Mouse (Mus musculus) spleen, adult 2 months (tissue): ENCODE measurements around the gene Tmco4. TPM values are rescaled to one million over a fixed set of nuclear protein-coding genes. Genes with fewer than 3 reads are reported as not detected.

Experiments
- DNase-seq, 2 experiments: peaks; one replicate each; pipeline versions ENCODE4 v3.0.0 to v3.0.0-alpha.2; 2012 to 2021; ENCODE audit warnings: low spot score in 2 of 2, low read depth in 1 of 2
- H3K27ac ChIP-seq: fragments of 200-500 bp; 2 replicates; pipeline ENCODE4 v1.5.1; 2012; ENCODE audit warnings: low read length, inconsistent platforms; ENCODE audit not compliant: insufficient read depth
- H3K27me3 ChIP-seq: fragments of 200-500 bp; 2 replicates; pipeline ENCODE4 v1.6.1; 2012; ENCODE audit warnings: mild to moderate bottlenecking, moderate library complexity, low read length, inconsistent platforms; ENCODE audit not compliant: control insufficient read depth, insufficient read depth
- H3K36me3 ChIP-seq: fragments of 200-500 bp; 2 replicates; pipeline ENCODE4 v1.6.1; 2012; ENCODE audit warnings: mild to moderate bottlenecking, low read length, inconsistent platforms; ENCODE audit not compliant: control insufficient read depth, insufficient read depth
- H3K4me1 ChIP-seq: fragments of 200-500 bp; 2 replicates; pipeline ENCODE4 v1.6.1; 2011; ENCODE audit warnings: inconsistent platforms; ENCODE audit not compliant: control insufficient read depth, insufficient read depth, insufficient read length
- H3K4me3 ChIP-seq: fragments of 200-500 bp; 2 replicates; pipeline ENCODE4 v1.5.1; 2011; ENCODE audit warnings: mild to moderate bottlenecking, inconsistent platforms; ENCODE audit not compliant: insufficient read depth, insufficient read length; ENCODE audit errors: extremely low read depth
- CTCF ChIP-seq: fragments of 200-500 bp; IDR thresholded peaks from 2 replicates; pipeline ENCODE4 v1.5.1; 2011; ENCODE audit warnings: mild to moderate bottlenecking, inconsistent platforms; ENCODE audit not compliant: insufficient read depth, insufficient read length, insufficient replicate concordance; ENCODE audit errors: extremely low read depth
- POLR2A ChIP-seq: fragments of 200-500 bp; IDR thresholded peaks from 2 replicates; pipeline ENCODE4 v1.6.1; 2011; ENCODE audit warnings: low read depth, low read length, inconsistent platforms
- WGBS: fragments of 180-500 bp; shearing (Covaris S2); methylation state at CpG from one replicate; pipeline ENCODE4 v1.1.7; 2018; 5-methylcytosine and 5-hydroxymethylcytosine counted together
- polyA plus RNA-seq: library from polyadenylated mRNA; depleted of rRNA; stranded (reverse); fragments of >200 nt; gene quantifications from 2 replicates; pipeline ENCODE4 v1.2.3, GENCODE M21; 2012; rRNA removed

Tmco4 gene
- polyA plus RNA-seq, 1 experiment, result 18.4 TPM

DNA sequence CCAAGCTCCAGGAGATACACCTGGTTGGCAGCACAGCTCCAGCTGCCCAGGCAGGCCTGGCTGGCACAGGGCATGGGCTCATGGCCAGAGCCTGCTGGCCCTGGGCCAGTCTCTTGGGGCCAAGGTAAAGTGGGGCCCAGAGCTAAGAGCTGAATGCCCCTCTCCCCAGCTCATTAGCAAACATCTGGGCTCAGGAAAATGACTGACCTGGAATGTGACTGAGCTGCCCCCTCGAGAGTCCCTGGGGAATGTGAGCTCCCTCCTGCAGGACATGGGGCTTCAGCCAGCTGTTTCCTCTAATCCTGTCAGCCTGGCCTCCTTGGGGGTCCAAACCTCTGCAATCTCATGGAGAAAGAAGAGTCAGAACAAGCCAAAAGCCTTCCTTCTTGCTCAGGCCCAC lies 122.7 kb downstream of the Tmco4 start:
- no peak overlapping the region for H3K4me3 ChIP-seq
- H3K27me3 ChIP-seq, result peaks cover 16% of the 10 kb centered on the region
- no peak for TF ChIP-seq POLR2A
- TF ChIP-seq CTCF, result no peak
- H3K36me3 ChIP-seq, result no peaks in the 10 kb centered on the region
- 73% methylated on average over 1 of the region's 1 CpGs for WGBS
- no peak overlapping the region for H3K27ac ChIP-seq
- no peaks in the 10 kb centered on the region; the same call in 1 of the 2 replicates for H3K4me1 ChIP-seq
- no peak for DNase-seq

DNA sequence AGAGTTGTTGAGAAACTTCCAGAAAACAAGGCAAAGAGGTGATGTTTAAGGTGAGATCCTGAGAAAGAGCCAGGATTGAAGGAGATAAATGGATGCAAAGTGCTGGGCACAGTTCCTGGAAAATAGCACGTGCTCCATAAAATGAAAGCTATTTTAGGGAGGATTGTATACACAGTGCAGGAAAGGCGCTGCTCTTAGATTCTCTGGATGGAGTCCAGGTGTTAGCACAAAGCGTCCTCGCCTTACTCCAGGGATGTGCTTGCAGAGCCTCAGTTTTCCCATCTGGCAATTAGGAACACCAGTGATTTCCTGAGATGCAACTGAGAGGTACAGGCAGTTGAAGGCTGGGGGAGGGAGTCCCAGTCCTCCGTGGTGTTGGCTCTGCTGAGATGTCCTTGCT lies 123.5 kb downstream of the Tmco4 start:
- no peak for DNase-seq
- peaks cover 16% of the 10 kb centered on the region for H3K27me3 ChIP-seq
- H3K27ac ChIP-seq, result no peak overlapping the region
- H3K4me3 ChIP-seq, result no peak overlapping the region
- H3K4me1 ChIP-seq, result no peaks in the 10 kb centered on the region; the same call in 1 of the 2 replicates
- H3K36me3 ChIP-seq, result no peaks in the 10 kb centered on the region
- TF ChIP-seq POLR2A, result no peak
- no peak for TF ChIP-seq CTCF
- WGBS, result 77% methylated on average over 5 of the region's 5 CpGs

GRCm38 (mm10) chr4:139100326-139100725 lies 127.6 kb downstream of the Tmco4 start:
- Histone ChIP-seq H3K27ac (no peak overlapping the region), H3K4me1 (no peaks in the 10 kb centered on the region), H3K36me3 (peaks cover 10% of the 10 kb centered on the region), H3K4me3 (no peak overlapping the region), H3K27me3 (no peaks in the 10 kb centered on the region)
- 95% methylated on average over 8 of the region's 8 CpGs for WGBS
- TF ChIP-seq CTCF, result no peak
- TF ChIP-seq POLR2A, result no peak
- DNase-seq, result no peak

DNA sequence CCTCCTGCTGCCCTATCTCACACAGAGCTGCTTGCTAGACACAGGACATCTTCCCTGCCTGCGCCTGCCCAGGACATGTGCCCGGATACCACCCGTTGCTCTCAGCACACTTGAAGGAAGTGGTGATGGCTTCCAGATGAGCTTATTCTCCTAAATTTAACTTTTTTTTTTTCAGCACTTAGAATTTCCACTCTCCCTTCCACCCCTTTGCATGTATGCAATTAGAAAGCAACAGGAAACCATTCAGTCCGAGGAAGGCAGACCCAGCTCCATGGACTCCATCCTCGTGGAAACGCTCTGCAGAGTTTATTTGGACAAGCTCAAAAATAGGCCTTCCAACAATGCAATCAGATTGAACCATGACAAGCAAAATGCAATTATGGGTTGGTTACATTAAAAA lies 128.9 kb downstream of the Tmco4 start:
- Histone ChIP-seq H3K36me3 (peaks cover 10% of the 10 kb centered on the region), H3K27ac (no peak overlapping the region), H3K27me3 (no peaks in the 10 kb centered on the region), H3K4me1 (no peaks in the 10 kb centered on the region), H3K4me3 (no peak overlapping the region)
- 93% methylated on average over 6 of the region's 6 CpGs for WGBS
- TF ChIP-seq POLR2A (no peak), CTCF (no peak)
- DNase-seq, result no peak

- DNase-seq, result no peak
- Histone ChIP-seq H3K27ac (no peak overlapping the region), H3K36me3 (peaks cover 10% of the 10 kb centered on the region), H3K27me3 (no peaks in the 10 kb centered on the region), H3K4me1 (peaks cover 2% of the 10 kb centered on the region; the same call in 1 of the 2 replicates), H3K4me3 (no peak overlapping the region)
- TF ChIP-seq CTCF, result no peak
- no peak for TF ChIP-seq POLR2A
- 100% methylated on average over 1 of the region's 1 CpGs for WGBS
Measured at GRCm38 (mm10) chr4:139105453-139105852, 132.8 kb downstream of the Tmco4 start.

Other genes with a start within 250 kb of the Tmco4 start
- gene Pla2g2c, start 248.1 kb upstream of the Tmco4 start, polyA plus RNA-seq, result 0.02 TPM in 1 of 2 replicates, not detected in the other
- gene Ubxn10, start 235.7 kb upstream of the Tmco4 start, polyA plus RNA-seq, result 0.21 and 0.29 TPM in 2 replicates
- 1.9 TPM in 2 replicates for gene Pla2g2f, start 215.3 kb upstream of the Tmco4 start, polyA plus RNA-seq
- 56.9 and 77.6 TPM in 2 replicates for gene Pla2g2d, start 197.2 kb upstream of the Tmco4 start, polyA plus RNA-seq
- gene Pla2g5, start 109.4 kb upstream of the Tmco4 start, polyA plus RNA-seq, result 43.7 and 65.5 TPM in 2 replicates
- not detected in 2 replicates for gene Gm13030, start 98.9 kb upstream of the Tmco4 start, polyA plus RNA-seq
- 0.09 TPM in 1 of 2 replicates, not detected in the other for gene Pla2g2e, start 94.9 kb upstream of the Tmco4 start, polyA plus RNA-seq
- gene Otud3, start 58.9 kb upstream of the Tmco4 start, polyA plus RNA-seq, result 3.6 and 4.3 TPM in 2 replicates
- gene Rnf186, start 5.8 kb upstream of the Tmco4 start, polyA plus RNA-seq, result 0.06 and 0.07 TPM in 2 replicates
- gene Htr6, start 102.7 kb downstream of the Tmco4 start, polyA plus RNA-seq, result not detected in 2 replicates
- 10.3 and 13.4 TPM in 2 replicates for gene Nbl1, start 120.1 kb downstream of the Tmco4 start, polyA plus RNA-seq
- gene Minos1, start 158.2 kb downstream of the Tmco4 start, polyA plus RNA-seq, result 17.8 and 18.0 TPM in 2 replicates
- gene Capzb, start 220.0 kb downstream of the Tmco4 start, polyA plus RNA-seq, result 130 and 160 TPM in 2 replicates